Mouse (Mus musculus) myocyte (in vitro differentiated cells): Measurements from ENCODE around the gene Rabgap1l.

Experiments used
- CEBPB ChIP-seq: IDR thresholded peaks from 2 replicates; pipeline ENCODE4 v1.6.1; 2011; ENCODE audit warnings: mild to moderate bottlenecking, moderate library complexity; ENCODE audit not compliant: poor library complexity, insufficient read depth, severe bottlenecking
- E2F4 ChIP-seq: IDR thresholded peaks from one replicate; pipeline ENCODE4 v1.6.1; 2011; ENCODE audit warnings: mild to moderate bottlenecking, control low read depth, moderate library complexity; ENCODE audit not compliant: insufficient read depth
- MAX ChIP-seq: IDR thresholded peaks from one replicate; pipeline ENCODE4 v1.6.1; 2011; ENCODE audit warnings: low read depth, mild to moderate bottlenecking, control low read depth
- MYOD1 ChIP-seq, 3 experiments: IDR thresholded peaks; one replicate each; pipeline ENCODE4 v1.6.1; 2011; ENCODE audit warnings: control low read depth in 2 of 3, low read depth in 2 of 3, mild to moderate bottlenecking in 2 of 3, moderate library complexity in 1 of 3; ENCODE audit not compliant: insufficient read length in 2 of 3, control insufficient read depth in 1 of 3
- POLR2A ChIP-seq: IDR thresholded peaks from one replicate; pipeline ENCODE4 v1.6.1; 2011; ENCODE audit warnings: low read depth, mild to moderate bottlenecking, control low read depth, moderate library complexity; ENCODE audit not compliant: insufficient read length
- POLR2AphosphoS2 ChIP-seq: IDR thresholded peaks from one replicate; pipeline ENCODE4 v1.6.1; 2011; ENCODE audit warnings: low read depth, control low read depth; ENCODE audit not compliant: insufficient read length
- SRF ChIP-seq: IDR thresholded peaks from one replicate; pipeline ENCODE4 v1.6.1; 2011; ENCODE audit warnings: low read depth; ENCODE audit not compliant: control insufficient read depth, insufficient read length
- TCF12 ChIP-seq: IDR thresholded peaks from one replicate; pipeline ENCODE4 v1.6.1; 2011; ENCODE audit warnings: mild to moderate bottlenecking, control low read depth; ENCODE audit not compliant: poor library complexity, insufficient read depth, severe bottlenecking
- TCF3 ChIP-seq: IDR thresholded peaks from one replicate; pipeline ENCODE4 v1.6.1; 2011; ENCODE audit warnings: low read depth, control low read depth; ENCODE audit not compliant: insufficient read length
- USF1 ChIP-seq: IDR thresholded peaks from one replicate; pipeline ENCODE4 v1.6.1; 2011; ENCODE audit warnings: low read depth, mild to moderate bottlenecking, control low read depth, moderate library complexity

DNA sequence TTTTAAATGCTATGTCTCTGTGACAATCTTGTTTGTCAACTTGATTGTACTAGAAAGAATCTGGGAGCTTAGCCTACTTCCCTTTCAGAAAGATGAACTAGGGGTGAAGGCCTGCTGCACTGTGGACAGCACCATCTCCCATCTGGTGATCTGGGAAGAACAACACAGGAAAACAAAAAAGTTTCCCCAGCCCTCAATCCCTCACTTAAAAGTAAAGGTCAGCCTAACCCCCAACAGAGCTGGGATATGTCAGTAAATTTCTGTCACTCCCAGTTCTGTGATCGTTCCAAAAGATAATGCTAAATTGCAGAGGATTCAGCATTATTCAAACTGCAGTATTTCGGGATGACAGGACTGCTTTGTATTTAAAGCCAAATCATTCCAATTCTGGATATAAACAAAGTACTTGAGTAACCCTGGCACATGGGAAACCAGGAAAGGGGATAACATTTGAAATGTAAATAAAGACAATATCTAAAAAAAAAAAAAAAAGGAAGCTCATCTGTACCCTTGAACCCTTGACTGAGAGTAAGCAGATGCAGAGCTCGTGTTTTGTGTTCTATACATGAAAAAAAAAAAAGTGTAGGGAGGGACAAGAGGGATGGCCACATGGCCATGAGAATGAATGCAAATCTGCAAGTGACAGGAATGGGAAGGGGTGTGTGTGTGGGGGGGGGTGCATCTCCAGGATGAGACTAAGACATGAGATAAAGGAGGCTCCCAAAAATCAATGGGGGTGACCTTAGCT, 511.5 kb downstream of the Rabgap1l start:
- no peak for TF ChIP-seq POLR2A
- TF ChIP-seq SRF = no peak
- no peak for TF ChIP-seq MYOD1 (IDR thresholded peaks at IDR 0.05; ENCODE audit: control insufficient read depth in 1 of 3, insufficient read length in 2 of 3, low read depth in 2 of 3)
- no peak for TF ChIP-seq USF1
- no peak for TF ChIP-seq CEBPB
- no peak for TF ChIP-seq TCF12
- TF ChIP-seq MAX = no peak
- no peak for TF ChIP-seq POLR2AphosphoS2
- TF ChIP-seq E2F4 = no peak
- TF ChIP-seq TCF3 = no peak
